25 mouse cellular contexts compared by ENCODE assay signal in the genomic region with DNA sequence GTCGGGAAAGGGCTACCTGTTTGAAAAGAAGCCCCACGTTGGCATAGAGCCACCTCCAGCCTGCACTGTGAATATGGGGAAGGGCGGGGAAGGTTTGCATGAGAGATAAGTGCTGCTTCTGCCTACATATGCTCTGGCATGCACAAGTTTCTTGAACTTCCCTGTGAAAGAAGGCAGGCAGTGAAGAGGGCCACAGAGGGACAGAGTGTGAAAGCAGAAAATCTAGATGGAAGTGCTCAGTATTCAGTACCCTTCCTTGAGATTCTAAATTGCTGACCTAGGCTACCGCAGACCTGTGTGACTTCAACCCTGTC. TPM values are rescaled to one million over a fixed set of nuclear protein-coding genes. Genes with fewer than 3 reads are reported as not detected.
DNase-seq lines count a peak whose midpoint lies in the region; ATAC-seq and TF ChIP-seq lines count a peak whose summit lies in the region.
"Had no signal": no experiment of that assay in that cellular context is flagged by ENCODE, and none has a peak within 500 bp of the region (broad histone marks: within the 10 kb centered on the region; RNA-seq: fewer than 3 reads in every experiment).

No protein-coding gene starts in this region.

- TF ChIP-seq EP300 in CH12.LX (IDR thresholded peaks at IDR 0.05; ENCODE audit: low read length) (no peak), MEL (IDR thresholded peaks at IDR 0.05; ENCODE audit: low read depth in 1 of 2, low read length in 2 of 2) (0 out of 4 replicates have a peak, but pooled peaks of 1 of the 2 experiments have one; percentile 8)

- dilution Hi-C loops in CH12.LX (cut with MboI; ENCODE audit: extremely low pct_ligation_motif_present, extremely low pct_unique_long_range_greater_than_20kb, low sequenced_read_pairs) = no loop called here

- in situ Hi-C loops in CH12.LX (cut with MboI; ENCODE audit: low pct_ligation_motif_present, low pct_unique_long_range_greater_than_20kb, low sequenced_read_pairs) = no loop called here

- H3K36me3 ChIP-seq in CH12.LX (replicated peaks in 1 of 2; ENCODE audit: control insufficient read depth in 1 of 2, insufficient read depth in 1 of 2, low read length in 1 of 2) = no peaks in the 10 kb centered on the region
- peaks cover 0 to 3% of the 10 kb centered on the region in 2 experiments; a peak in 2 of 4 replicates for H3K36me3 ChIP-seq in MEL (ENCODE audit: control insufficient read depth in 1 of 2, insufficient read depth in 2 of 2, low read length in 2 of 2)
- H3K36me3 ChIP-seq in midbrain, embryonic 11.5 days (ENCODE audit: control insufficient read depth, insufficient read depth, low read length) = no peaks in the 10 kb centered on the region
- H3K36me3 ChIP-seq: embryonic facial prominence, embryonic 12.5 days; embryonic facial prominence, embryonic 15.5 days; hindbrain, embryonic 12.5 days; hindbrain, embryonic 15.5 days had no signal

- no peak for TF ChIP-seq POLR2A in CH12.LX (IDR thresholded peaks at IDR 0.05; ENCODE audit: low read depth, low read length)
- TF ChIP-seq POLR2A in MEL (IDR thresholded peaks at IDR 0.05; ENCODE audit: control insufficient read depth in 1 of 2, insufficient read depth in 1 of 2, low read depth in 1 of 2, low read length in 2 of 2, poor library complexity in 1 of 2) = no peak

- TF ChIP-seq RAD21 in CH12.LX (IDR thresholded peaks at IDR 0.05; ENCODE audit: low read depth, low read length) (no peak), MEL (IDR thresholded peaks at IDR 0.05; ENCODE audit: low read depth, low read length) (no peak)

- H3K4me3 ChIP-seq in CH12.LX (replicated peaks in 1 of 3; ENCODE audit: low read depth in 2 of 3, low read length in 2 of 3, poor library complexity in 1 of 3) = no peak overlapping the region
- H3K4me3 ChIP-seq in MEL (ENCODE audit: control insufficient read depth in 1 of 2, insufficient read depth in 1 of 2, low read depth in 2 of 2, low read length in 2 of 2) = no peak overlapping the region
- no peak overlapping the region for H3K4me3 ChIP-seq in midbrain, embryonic 11.5 days (ENCODE audit: low read depth, low read length)
- H3K4me3 ChIP-seq: embryonic facial prominence, embryonic 12.5 days; embryonic facial prominence, embryonic 15.5 days; hindbrain, embryonic 12.5 days; hindbrain, embryonic 15.5 days had no signal

- H3K4me1 ChIP-seq in CH12.LX (ENCODE audit: control insufficient read depth in 1 of 2, insufficient read depth in 2 of 2) (peaks cover 0 to 16% of the 10 kb centered on the region in 2 experiments; a peak in 3 of 4 replicates), MEL (ENCODE audit: control insufficient read depth in 1 of 2, insufficient read depth in 2 of 2, low read length in 2 of 2) (no peaks in the 10 kb centered on the region; a peak in 1 of 4 replicates)
- no peaks in the 10 kb centered on the region for H3K4me1 ChIP-seq in midbrain, embryonic 11.5 days (ENCODE audit: control insufficient read depth, insufficient read depth, low read length)
- H3K4me1 ChIP-seq: embryonic facial prominence, embryonic 12.5 days; embryonic facial prominence, embryonic 15.5 days; hindbrain, embryonic 12.5 days; hindbrain, embryonic 15.5 days had no signal

- DNase-seq in CH12.LX (ENCODE audit: extremely low read depth) (no peak), MEL (ENCODE audit: low read depth, low spot score) (peak; percentile 63)
- no peak for DNase-seq in right cerebral cortex, adult 2 months (ENCODE audit: low spot score in 2 of 2)
- DNase-seq in kidney, postnatal 25 days = no peak
- DNase-seq in midbrain, embryonic 11.5 days (ENCODE audit: low spot score, missing footprints) = no peak
- DNase-seq in kidney, postnatal 36 days = no peak
- DNase-seq: adrenal gland, adult 8-10 months; adrenal gland, postnatal 25 days; cerebellum, adult 18-20 months; cerebellum, adult 9-10 months; cerebellum, postnatal 14 days; forebrain, postnatal 0 days; gastrocnemius, postnatal 10 days; gastrocnemius, postnatal 36 days; heart, adult 11 months had no signal

- H3K9ac ChIP-seq in CH12.LX (ENCODE audit: insufficient read depth, low read depth) = no peak overlapping the region
- no peak overlapping the region for H3K9ac ChIP-seq in MEL (ENCODE audit: control insufficient read depth, low read depth, low read length, poor library complexity, severe bottlenecking)
- H3K9ac ChIP-seq in midbrain, embryonic 11.5 days (ENCODE audit: low read length) = no peak overlapping the region
- H3K9ac ChIP-seq: embryonic facial prominence, embryonic 12.5 days; embryonic facial prominence, embryonic 15.5 days; forebrain, postnatal 0 days; hindbrain, embryonic 12.5 days; hindbrain, embryonic 15.5 days had no signal

- no peaks in the 10 kb centered on the region for H3K79me2 ChIP-seq in CH12.LX (replicated peaks; ENCODE audit: control insufficient read depth, extremely low read depth, insufficient read depth, poor library complexity, severe bottlenecking)
- H3K79me2 ChIP-seq in MEL (ENCODE audit: control insufficient read depth, insufficient read depth, low read length, poor library complexity) = no peaks in the 10 kb centered on the region

- ATAC-seq in granulocyte monocyte progenitor cell, adult 5-6 weeks (replicated peaks; ENCODE audit: poor library complexity, severe bottlenecking) = peak; percentile 52
- ATAC-seq in megakaryocyte-erythroid progenitor cell, adult 5-6 weeks (replicated peaks; ENCODE audit: low FRiP score, low TSS enrichment, poor library complexity, severe bottlenecking) = peak; percentile 73
- ATAC-seq in midbrain, embryonic 11.5 days (ENCODE audit: low FRiP score) = no peak
- ATAC-seq: CD4-positive, CD25-positive, alpha-beta regulatory T cell, adult 4 months; forebrain, embryonic 14.5 days; forebrain, postnatal 0 days; Patski had no signal

- TF ChIP-seq CTCF in CH12.LX (conservative IDR thresholded peaks at IDR 0.05 in 1 of 2, IDR thresholded peaks at IDR 0.05 in 1 of 2; ENCODE audit: low read depth in 2 of 2, low read length in 2 of 2) = no peak
- no peak for TF ChIP-seq CTCF in MEL (IDR thresholded peaks at IDR 0.05 in 2 of 3, conservative IDR thresholded peaks at IDR 0.05 in 1 of 3; ENCODE audit: control insufficient read depth in 1 of 3, insufficient read depth in 1 of 3, low read depth in 2 of 3, low read length in 3 of 3, poor library complexity in 1 of 3, severe bottlenecking in 1 of 3)

- WGBS in midbrain, embryonic 11.5 days = 83% methylated on average over 4 of the region's 4 CpGs

- no peaks in the 10 kb centered on the region for H3K27me3 ChIP-seq in CH12.LX (replicated peaks)
- no peaks in the 10 kb centered on the region; a peak in 1 of 4 replicates for H3K27me3 ChIP-seq in MEL (ENCODE audit: control insufficient read depth in 1 of 2, insufficient read depth in 2 of 2, low read length in 2 of 2)
- H3K27me3 ChIP-seq in midbrain, embryonic 11.5 days (ENCODE audit: control insufficient read depth, insufficient read depth, low read length) = no peaks in the 10 kb centered on the region
- H3K27me3 ChIP-seq: embryonic facial prominence, embryonic 12.5 days; embryonic facial prominence, embryonic 15.5 days; hindbrain, embryonic 12.5 days; hindbrain, embryonic 15.5 days; Patski had no signal

- H3K4me2 ChIP-seq in CH12.LX (ENCODE audit: insufficient read depth, low read depth, poor library complexity, severe bottlenecking) = 0 out of 2 replicates have a peak overlapping the region, but pooled peaks have one; percentile 2
- H3K4me2 ChIP-seq in midbrain, embryonic 11.5 days = no peak overlapping the region
- H3K4me2 ChIP-seq: embryonic facial prominence, embryonic 12.5 days; embryonic facial prominence, embryonic 15.5 days; heart, embryonic 11.5 days; hindbrain, embryonic 12.5 days; hindbrain, embryonic 15.5 days had no signal

- H3K9me3 ChIP-seq in CH12.LX (replicated peaks; ENCODE audit: low read length) = no peaks in the 10 kb centered on the region
- H3K9me3 ChIP-seq in MEL (replicated peaks; ENCODE audit: insufficient read depth, low read length) = no peaks in the 10 kb centered on the region
- H3K9me3 ChIP-seq in midbrain, embryonic 11.5 days (ENCODE audit: control insufficient read depth, low read length) = no peaks in the 10 kb centered on the region
- H3K9me3 ChIP-seq: embryonic facial prominence, embryonic 12.5 days; embryonic facial prominence, embryonic 15.5 days; hindbrain, embryonic 12.5 days; hindbrain, embryonic 15.5 days had no signal

- no peak overlapping the region for H3K27ac ChIP-seq in CH12.LX (ENCODE audit: insufficient read depth, low read depth)
- H3K27ac ChIP-seq in MEL (ENCODE audit: control insufficient read depth, low read depth, low read length) = no peak overlapping the region
- H3K27ac ChIP-seq in midbrain, embryonic 11.5 days (ENCODE audit: low read depth, low read length) = no peak overlapping the region
- H3K27ac ChIP-seq: embryonic facial prominence, embryonic 12.5 days; embryonic facial prominence, embryonic 15.5 days; hindbrain, embryonic 12.5 days; hindbrain, embryonic 15.5 days had no signal

TF ChIP-seq in CH12.LX, 34 proteins besides CTCF, POLR2A, EP300 and RAD21 (continues in another document):
- no peak for TF ChIP-seq E2F4 (IDR thresholded peaks at IDR 0.05; ENCODE audit: insufficient replicate concordance, low read depth, low read length)
- TF ChIP-seq RCOR1 (conservative IDR thresholded peaks at IDR 0.05; ENCODE audit: low read depth, low read length) = no peak
- no peak for TF ChIP-seq HCFC1 (IDR thresholded peaks at IDR 0.05; ENCODE audit: low read depth, low read length)
- TF ChIP-seq MAFK (IDR thresholded peaks at IDR 0.05; ENCODE audit: insufficient replicate concordance, low read length) = no peak
- no peak for TF ChIP-seq MEF2A (IDR thresholded peaks at IDR 0.05; ENCODE audit: borderline replicate concordance, low read depth, low read length)

TF ChIP-seq in MEL, 35 proteins besides CTCF, POLR2A, EP300 and RAD21 (continues in another document):
- TF ChIP-seq ZC3H11A (IDR thresholded peaks at IDR 0.05; ENCODE audit: low read depth, low read length) (no peak), SIN3A (IDR thresholded peaks at IDR 0.05; ENCODE audit: low read length) (no peak), MYC (IDR thresholded peaks at IDR 0.05; ENCODE audit: low read depth, low read length) (no peak), GATA1 (IDR thresholded peaks at IDR 0.05; ENCODE audit: low read depth, low read length) (peak; percentile 30; the same call in 1 of the 2 replicates), ZNF384 (IDR thresholded peaks at IDR 0.05; ENCODE audit: low read depth, low read length) (no peak)

RNA-seq across cellular contexts. Expression of a gene that starts 53.2 kb away (rescaled TPM):
- total RNA-seq in CH12.LX (2012; rRNA removed) (0.13 and 0.34 TPM in 2 replicates), CH12.LX (2014; rRNA removed) (0.26 and 0.39 TPM in 2 replicates), MEL (2012; rRNA removed) (not detected in 2 replicates)
- polyA plus RNA-seq in CH12.LX (2012; ENCODE audit: insufficient read length, low read depth) (0.53 TPM in 2 replicates), MEL (2012; ENCODE audit: insufficient read depth in 1 of 2, insufficient read length in 2 of 2, low read depth in 1 of 2, low replicate concordance in 2 of 2, missing spikeins in 1 of 2) (not detected)
- total RNA-seq in granulocyte monocyte progenitor cell, adult 5-6 weeks (2014; fragmentation: Nextera tagmentation) = 29.6 and 29.9 TPM in 2 replicates
- total RNA-seq in granulocyte monocyte progenitor cell, adult 5-6 weeks (2017) = 30.6 and 32.9 TPM in 2 replicates
- not detected in 2 replicates for total RNA-seq in megakaryocyte-erythroid progenitor cell, adult 5-6 weeks (2014; fragmentation: Nextera tagmentation)
- 0.56 TPM in 1 of 2 replicates, not detected in the other for total RNA-seq in megakaryocyte-erythroid progenitor cell, adult 5-6 weeks (2017)
- polyA plus RNA-seq in midbrain, embryonic 11.5 days (2014; fragmentation: Nextera tagmentation; extraction: Ambion mirVana) = 1.1 and 1.6 TPM in 2 replicates

Comparison
In these comparisons a context has a peak if more than half of its experiments do, and no peak if none do; other contexts are left out.
1. RNA of a gene that starts 53.2 kb away (total RNA-seq): 29.6 to 32.9 TPM in granulocyte monocyte progenitor cell, adult 5-6 weeks; 0.56 TPM in megakaryocyte-erythroid progenitor cell, adult 5-6 weeks, 0.13 to 0.39 TPM in CH12.LX and not detected in MEL; every median in the first group is over 10 times any median in the second.